Mouse (Mus musculus) ovary, postnatal 10 days (tissue): ENCODE results near the gene Grid2.

ENCODE experiments used
- DNase-seq: peaks from one replicate; pipeline ENCODE4 v3.0.0; 2022; ENCODE audit warnings: low spot score

Gene Grid2

DNA sequence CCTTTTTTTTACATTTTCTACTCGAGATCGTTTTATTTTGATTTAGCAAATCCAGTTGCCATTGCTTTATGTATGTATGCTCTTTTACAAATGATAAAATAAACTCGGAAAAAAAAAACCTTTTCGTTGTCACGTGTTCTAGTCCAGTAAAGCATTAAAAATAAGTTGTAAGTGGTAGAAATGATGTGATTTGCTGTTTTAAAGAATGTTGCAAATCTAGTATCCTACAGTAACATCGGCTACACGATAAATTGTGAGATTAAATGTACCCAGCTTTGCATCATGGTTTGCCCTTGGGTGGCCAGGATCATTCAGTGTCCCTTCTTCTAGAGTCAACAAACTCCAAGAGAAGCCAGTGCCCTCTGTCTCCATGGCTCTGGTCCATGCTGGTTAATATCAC lies 1475.5 kb downstream of the Grid2 start:
- no peak for DNase-seq

DNA sequence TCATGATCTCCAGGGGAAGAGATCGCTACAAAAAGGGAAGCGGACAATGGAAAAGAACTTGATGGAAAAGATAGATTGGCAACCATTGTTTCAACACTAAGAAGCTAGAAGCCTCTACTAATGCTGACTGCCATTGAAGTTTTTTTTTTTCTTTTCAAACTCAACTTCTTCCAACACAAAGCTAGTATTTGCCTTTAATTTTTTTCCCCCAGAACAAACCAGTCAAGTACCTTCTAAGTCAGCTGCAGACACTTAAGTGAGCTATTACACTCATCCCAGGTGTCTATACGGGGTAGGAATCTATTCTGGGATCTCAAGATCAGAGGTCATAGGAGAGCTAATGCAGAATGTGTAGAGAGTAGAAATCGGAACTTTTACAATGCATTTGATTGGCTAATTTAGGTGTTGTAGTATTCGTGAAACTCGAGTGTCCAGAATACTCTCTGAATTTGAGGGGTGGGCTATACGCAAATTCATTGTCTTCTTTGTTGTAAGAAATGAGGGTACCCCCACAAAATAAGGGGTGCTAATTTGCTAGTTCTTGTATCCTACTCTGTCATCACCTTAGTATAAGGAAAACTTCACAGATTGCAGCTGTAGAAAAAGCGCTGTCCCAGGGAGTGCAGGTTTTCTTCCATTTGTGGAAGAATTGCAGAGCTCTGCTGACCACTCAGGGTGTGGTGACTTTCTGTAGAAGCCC lies 1476.1 kb downstream of the Grid2 start:
- DNase-seq, result no peak

DNA sequence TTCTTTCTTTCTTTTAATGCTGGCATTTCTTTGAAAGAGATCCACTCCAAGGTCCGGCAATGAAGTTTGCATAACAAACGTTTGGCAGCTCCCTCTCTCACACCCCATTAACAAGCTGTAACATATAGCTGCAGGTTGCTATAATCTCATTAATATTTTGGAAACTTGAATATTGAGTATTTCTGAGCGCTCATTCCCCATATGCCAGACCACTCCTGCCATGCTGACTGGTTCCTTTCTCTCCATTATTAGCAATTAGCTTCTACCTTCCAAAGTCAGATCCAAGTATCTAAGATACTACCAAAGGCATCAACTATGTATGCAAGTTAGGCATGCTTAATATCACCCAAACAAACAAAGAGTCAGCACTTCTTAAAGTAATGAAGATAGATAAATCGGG lies 1477.6 kb downstream of the Grid2 start:
- DNase-seq, result no peak

DNA sequence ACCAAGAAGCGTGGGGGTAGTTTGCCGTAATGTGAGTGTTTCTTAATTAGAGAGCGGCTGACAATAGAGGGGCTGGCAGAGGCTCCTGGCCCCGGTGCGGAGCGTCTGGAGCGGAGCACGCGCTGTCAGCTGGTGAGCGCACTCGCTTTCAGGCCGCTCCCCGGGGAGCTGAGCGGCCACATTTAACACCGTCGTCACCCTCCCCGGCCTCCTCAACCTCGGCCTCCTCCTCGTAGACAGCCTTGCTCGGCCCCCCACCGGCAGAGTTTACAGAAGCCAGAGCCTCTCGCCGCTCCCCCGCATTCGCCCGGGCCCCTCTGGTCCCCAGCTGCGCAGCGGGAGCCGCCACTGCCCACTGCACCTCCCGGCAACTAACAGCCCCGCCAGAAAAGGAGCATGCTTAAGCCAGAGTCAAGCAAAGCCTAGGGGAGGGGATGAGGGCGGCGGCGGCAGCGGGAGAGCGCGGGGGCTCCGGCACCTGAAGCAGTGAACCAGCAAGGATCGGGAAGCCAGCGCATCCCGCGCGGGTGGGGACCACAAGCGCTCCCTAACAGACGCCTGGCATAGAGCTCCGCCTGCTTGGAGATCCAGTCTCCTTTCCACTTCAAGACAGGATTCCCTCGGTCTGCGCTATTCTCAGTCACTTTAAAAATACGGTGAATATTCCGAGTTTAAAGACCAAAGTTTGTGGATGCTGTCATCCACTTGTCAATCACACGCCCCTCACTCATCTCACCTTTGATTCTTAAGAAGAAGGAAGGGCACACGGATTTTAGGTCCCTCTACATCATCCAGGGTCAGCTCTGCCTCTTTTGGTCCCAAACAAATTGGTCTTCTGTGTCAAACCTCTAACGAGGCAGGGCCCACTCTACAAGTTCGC lies 1479.0 kb downstream of the Grid2 start:
- DNase-seq, result no peak

DNA sequence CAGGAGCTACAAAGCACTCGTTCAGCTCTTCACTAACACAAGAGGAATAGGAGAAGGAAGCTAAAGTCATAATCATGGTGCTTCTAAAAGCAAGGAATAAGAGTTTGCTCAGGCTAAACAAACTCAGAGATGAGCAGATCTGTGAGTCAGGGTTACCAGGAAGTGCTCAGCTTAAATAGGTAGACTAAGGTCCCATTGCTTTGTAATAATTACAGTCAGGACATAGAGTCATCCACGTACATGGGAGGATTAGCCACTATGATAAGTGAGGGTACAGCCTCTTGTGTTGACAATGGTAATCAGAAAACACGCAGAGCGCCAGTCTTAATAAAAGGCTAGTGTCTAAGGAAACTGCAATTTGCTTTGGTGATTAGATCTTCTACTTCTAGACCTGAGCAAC lies 1480.6 kb downstream of the Grid2 start:
- no peak for DNase-seq

DNA sequence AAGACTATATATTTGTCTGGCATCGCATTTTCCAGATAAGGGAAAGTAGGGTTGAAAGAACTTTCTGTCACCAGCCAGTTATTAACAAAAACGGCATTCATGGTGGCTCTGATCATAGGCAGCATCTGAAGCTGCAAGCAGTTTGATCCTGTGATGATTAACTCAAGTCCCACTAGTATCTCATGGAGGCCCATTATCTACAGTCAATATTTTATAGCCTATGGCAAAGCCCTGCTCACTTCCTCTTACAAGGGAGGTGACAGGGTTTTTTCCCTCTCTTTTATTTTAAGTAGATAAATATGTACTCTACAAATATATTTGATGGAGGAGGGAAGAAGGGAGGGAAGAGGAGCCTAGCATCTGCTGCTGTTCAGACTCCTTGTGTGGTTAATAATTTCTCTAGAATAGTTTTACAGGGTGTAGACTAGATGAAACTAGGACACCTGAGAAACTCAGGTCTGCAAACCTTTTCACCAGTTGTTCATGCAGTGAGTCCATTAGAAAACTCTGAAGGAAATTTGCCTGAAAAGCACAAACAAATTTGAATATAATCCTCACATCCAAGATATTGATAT lies 1487.3 kb downstream of the Grid2 start:
- no peak for DNase-seq
